Mouse (Mus musculus): ENCODE data around the gene Cyp4b1.

DNA sequence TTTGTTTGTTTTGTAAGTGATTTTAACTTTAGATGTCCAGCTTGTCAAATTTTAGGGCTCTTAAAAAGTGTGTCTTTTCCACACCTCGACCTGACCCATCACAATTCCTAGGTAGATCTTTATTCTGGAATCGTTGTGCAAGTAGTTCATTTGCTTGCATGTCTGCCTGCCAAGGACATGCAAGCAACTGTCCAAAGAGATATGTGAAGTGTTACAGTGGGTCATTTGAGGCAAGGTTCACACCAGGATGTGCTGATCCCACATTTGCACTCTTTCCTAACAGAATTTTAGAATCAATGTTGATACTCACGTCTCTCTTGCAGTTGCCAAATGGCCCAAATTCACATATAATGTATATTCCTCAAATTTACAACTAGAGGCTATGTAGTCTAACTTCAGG, 72.3 kb downstream of the Cyp4b1 start:
- TF ChIP-seq CTCF (IDR thresholded peaks at IDR 0.05; ENCODE audit: borderline replicate concordance, insufficient read depth, low read depth, low read length) (no peak), POLR2A (IDR thresholded peaks at IDR 0.05; ENCODE audit: borderline replicate concordance, insufficient read depth, low read length) (no peak)
